Mouse (Mus musculus): ENCODE data around the gene 2410004P03Rik.
"Not testable (repeated sequence)": the region's sequence is repeated elsewhere in the genome, so short reads cannot be mapped to it uniquely, and the experiment has no call there.

Gene 2410004P03Rik

DNA sequence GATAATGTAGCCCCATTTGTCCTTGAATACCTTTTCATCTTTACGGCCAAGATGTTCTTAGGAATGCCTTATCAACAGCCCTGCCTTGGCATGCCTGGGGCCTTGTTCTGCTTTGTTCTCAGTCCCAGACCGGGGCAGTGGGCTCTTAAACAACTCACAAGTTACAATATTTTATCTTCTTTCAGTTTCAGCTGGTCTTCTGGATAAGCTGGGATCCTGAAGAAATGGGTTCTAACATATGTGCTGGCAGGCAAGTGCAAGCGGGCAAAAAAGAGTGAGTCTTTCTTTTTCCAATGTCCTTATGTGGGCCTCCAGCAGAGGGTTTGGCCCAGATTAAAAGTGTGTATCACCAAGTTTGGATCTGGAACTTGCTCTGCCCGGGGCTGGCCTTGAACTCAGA is 9.6 kb upstream of the 2410004P03Rik start:
- in situ Hi-C loops (cut with MboI, MseI), result not testable (repeated sequence)

DNA sequence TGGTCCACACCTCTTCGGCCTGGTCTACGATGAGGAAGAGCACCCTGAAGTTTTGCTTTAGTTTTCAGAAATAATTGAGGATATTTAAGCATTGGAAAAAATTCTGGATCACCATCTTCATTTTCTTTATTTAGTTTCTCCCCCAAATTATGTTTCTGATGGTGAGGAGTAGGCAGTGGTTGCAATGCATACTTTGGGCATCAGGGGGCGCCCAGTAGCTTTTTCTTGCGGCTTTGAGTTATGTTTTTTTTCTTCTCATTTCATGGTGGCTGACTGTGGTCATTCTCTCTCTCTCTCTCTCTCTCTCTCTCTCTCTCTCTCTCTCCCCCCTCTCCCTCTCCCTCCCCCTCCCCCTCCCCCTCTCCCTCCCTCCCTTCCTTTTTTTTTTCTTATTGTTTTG is 6.9 kb upstream of the 2410004P03Rik start:
- in situ Hi-C loops (cut with MboI, MseI), result loop anchor here (5.0 kb wide), 1 partner anchor 239 kb away; no protein-coding TSS in a partner anchor

DNA sequence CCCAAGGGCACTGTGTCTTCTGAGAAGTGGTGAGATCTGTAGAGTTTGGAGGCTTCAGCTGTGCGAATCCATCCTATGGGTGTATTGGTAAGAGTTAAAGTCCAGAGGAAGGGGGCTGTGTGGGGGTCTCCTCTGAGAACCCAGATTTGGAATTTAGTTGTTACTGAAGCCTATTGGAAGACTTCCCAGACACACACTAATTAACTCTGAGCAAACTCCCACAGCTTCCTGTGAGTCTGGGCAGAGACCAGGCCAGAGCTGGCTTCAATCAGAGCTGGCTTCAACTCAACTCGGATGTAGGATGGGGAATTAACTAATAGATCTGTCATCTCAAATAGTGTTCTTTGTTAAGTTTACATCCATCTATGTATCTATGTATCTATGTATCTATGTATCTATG is 4.2 kb upstream of the 2410004P03Rik start:
- in situ Hi-C loops (cut with MboI, MseI), result loop anchor here (5.0 kb wide), 1 partner anchor 242 kb away; no protein-coding TSS in a partner anchor

DNA sequence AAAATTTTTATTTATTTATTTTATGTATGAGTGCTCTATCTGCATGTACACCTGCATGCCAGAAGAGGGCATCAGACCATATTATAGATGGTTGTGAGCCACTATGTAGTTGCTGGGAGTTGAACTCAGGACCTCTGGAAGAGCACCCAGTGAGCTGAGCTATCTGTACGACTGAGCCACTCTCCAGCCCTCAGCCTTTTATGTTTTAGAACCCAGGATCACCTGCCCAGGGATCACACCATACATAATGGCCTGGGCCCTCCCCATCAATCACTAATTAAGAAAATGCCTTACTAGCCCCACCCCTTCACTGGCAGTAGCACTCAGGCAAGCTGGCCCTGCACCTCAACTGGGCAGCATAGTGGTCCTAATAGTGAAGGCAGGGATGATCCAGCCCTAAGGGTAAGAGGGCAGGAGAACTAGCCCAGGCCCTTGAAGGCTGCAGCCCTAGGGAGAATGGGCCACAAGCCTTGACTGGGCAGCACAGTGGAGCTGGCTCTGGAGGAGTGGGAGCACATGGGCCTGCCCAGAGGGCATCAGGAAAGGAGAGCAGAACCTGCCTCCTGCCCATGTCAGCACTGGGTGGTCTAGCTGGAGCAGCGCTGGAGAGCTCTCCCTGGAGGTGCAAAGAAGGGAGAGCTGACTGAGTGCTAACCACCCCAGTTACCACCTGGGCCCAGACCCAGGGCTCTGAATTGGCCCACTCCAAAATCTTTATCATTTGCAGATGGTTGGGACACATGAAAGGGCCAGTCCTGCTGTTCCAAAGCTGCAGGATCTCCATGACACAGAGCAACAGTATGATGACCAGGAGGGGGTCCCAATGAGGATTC is 756 bp upstream of the 2410004P03Rik start:
- in situ Hi-C loops (cut with MboI, MseI), result loop anchor here (5.0 kb wide), 1 partner anchor 205 kb away; no protein-coding TSS in a partner anchor

DNA sequence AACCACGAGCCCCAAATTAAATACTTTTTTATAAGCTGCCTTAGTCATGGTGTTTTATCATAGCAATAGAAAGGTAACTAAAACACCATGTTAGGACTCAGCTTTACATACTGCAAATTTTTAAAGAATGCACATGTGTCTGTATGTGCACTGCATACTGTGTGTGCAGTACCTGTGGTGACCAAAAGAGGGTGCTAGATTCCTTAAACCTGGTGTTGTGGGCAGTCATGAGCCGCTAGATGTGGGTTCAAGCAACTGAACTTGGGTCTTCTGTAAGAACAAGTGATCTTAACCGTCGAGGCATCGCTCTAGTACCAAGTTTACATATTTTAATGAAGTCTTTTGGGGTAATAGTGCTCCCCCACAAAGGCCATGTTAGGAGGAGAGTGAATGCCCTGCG is 2.1 kb downstream of the 2410004P03Rik start:
- in situ Hi-C loops (cut with MboI, MseI), result loop anchor here (10.0 kb wide), 1 partner anchor 685 kb away; the partner anchor contains the start of gene Hpcal1

DNA sequence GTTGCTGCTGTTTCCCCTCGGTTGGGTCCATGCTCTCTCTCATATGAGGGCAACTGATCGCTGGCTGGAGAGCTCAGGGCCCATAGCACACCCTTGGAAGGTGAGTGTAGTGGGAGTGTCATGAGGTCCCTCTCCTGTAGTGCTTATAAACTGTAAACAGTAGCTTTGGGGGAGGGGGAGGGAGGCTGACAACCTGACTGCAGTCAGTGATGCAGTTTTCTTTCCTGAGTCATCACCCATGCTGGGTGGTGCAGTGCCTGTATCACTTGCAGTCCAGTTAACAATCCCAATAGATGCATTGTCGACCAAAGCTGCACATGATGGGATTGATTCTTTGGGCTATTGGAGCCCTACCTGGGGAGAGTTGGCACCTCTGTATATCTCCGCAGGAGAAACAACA is 10.3 kb downstream of the 2410004P03Rik start:
- in situ Hi-C loops (cut with MboI, MseI), result loop anchor here (10.0 kb wide), 1 partner anchor 694 kb away; the partner anchor contains the start of gene Hpcal1

DNA sequence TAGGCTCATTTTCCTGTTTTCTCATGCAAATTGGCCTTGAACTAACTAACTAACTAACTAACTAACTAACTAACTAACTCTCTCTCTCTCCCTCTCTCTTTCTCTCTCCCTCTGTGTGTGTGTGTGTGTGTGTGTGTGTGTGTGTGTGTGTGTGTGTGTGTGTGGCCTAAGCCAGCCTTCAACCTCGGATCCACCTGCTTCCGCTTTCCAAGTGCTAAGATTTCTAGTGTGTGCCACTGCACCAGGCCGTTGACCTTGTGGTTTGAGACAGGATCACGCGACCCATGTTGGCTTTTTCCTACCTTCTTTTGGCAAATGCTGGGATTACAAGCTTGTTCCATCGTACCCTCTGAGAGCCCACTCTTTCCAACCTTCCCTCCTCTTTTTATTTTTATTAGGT is 10.9 kb downstream of the 2410004P03Rik start:
- in situ Hi-C loops (cut with MboI, MseI), result loop anchor here (10.0 kb wide), 1 partner anchor 694 kb away; the partner anchor contains the start of gene Hpcal1

DNA sequence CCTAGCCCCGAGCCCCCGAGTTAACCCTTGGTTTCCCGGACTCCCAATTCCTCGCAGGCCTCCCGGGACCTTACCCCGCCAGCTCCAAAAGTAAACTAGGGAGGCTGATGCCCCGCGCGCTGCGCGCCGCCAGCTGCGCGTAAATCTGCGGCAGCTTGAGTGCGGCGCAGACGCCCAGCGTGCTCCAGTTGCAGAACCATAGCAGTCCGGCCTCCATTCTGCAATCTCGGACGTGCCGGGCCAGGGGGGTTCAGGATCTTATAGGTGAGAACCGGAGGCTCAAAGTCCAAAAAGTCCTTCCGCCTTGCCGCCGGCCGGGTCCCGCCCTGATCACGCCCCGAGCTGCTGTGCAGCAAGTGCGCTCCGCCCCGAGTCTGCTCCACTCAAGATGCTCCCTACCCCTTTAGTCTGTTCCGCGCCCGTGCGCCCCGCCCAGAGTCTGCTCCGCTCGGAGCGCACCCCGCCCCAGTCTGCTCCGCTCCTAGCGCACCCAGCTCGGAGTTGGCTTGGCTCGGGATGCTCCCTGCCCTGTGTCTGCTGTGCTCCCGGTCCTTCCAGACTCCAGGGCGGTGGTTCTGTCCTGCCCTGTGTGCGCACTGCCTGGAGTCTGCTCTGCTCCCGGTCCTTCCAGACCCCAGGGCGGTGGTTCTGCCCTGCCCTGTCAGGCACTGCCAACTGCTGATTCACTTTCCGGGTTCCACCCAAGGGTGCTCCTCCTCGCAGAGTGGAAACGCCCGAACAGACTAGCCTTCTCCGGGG is 11.6 kb downstream of the 2410004P03Rik start, which contains the start of gene Pqlc3:
Gene Pqlc3, minus strand, starts transcription at position 670 of the 759 bp plus-strand sequence.
- in situ Hi-C loops (cut with MboI, MseI), result loop anchor here (10.0 kb wide), 1 partner anchor 695 kb away; the partner anchor contains the start of gene Hpcal1

DNA sequence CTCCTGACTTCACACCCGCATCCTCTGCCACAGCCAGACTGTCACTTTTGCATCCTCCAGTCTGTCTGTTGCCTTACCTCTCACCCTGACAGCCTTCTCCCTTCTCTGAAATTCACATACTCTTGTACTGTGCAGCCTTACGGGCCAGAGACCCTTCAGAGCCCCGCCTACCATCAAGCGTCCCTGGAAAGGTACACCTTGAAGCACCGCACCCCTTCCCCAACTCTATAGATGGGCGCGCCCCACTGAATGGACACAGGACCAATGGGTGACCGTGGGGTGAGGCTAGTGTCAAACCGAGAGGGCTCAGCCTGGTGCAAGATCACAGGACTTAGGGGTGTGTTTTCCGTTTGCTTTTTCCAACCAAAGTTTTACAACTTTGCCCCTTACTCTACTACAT is 12.4 kb downstream of the 2410004P03Rik start:
- in situ Hi-C loops (cut with MboI, MseI), result no loop called here

DNA sequence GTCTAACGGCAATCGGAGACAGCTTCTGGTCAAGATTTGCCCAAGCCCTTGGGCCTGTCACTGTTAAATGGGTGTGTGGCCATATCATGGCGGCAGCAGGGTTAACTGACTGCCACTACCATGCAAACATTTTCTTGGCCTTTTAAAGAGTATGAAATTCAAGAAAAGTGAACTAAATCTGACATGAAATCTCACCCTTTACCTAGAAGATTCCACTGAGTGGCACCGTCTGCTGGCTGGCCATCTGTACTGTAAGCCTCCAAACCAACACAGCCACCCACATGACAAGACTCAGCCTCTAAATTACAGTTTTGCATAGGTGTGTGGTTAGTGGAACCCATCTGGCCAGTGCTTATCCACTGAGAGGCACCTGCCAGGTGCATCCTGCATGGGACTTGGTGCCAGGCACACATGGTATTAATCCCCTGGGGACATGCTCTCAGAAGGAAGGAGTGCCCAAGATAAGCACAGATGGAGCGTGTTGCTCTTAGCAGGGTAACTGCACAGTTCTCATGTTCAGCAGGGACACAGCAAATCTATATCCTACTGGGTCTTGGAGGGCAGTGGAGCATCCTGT is 14.6 kb downstream of the 2410004P03Rik start:
- in situ Hi-C loops (cut with MboI, MseI), result no loop called here

DNA sequence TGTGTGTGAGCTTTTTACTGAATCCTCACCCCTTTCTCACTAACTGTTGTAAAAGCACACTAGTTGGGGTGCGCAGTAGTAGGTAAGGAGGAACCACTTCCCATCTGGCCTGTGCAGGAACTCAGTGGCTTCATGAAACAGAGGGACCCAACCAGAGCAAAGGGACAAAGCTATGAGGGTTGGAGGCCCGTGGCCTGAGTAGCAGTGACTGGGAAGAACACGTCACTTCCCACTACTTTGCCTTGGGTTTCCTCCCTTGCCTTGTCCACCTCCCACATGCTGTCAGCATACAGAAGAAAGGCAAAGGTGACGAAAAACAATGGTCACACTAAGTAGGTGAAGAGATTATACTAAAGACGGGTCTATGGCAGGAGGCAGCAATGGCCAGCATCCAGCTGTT is 15.2 kb downstream of the 2410004P03Rik start:
- in situ Hi-C loops (cut with MboI, MseI), result no loop called here

DNA sequence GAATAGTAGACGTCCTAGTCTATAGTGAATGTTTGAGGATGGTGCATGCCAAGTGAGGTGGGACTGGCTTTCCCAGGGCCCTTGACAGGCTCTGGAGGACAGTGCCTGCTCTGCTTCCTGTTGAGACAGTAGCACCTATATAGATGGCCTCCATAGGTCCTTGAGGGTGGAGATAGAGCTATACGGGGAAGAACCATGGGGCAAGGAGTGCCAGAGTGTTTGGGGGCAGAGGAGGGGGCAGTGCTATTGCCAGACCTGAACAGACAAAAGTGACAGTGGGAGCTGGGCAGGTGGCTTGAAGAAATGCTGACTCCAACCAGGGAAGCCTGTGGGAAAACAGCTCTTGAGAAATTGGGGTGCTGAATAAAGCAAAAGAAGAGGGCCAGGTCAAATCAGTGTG is 17.2 kb downstream of the 2410004P03Rik start:
- in situ Hi-C loops (cut with MboI, MseI), result no loop called here

DNA sequence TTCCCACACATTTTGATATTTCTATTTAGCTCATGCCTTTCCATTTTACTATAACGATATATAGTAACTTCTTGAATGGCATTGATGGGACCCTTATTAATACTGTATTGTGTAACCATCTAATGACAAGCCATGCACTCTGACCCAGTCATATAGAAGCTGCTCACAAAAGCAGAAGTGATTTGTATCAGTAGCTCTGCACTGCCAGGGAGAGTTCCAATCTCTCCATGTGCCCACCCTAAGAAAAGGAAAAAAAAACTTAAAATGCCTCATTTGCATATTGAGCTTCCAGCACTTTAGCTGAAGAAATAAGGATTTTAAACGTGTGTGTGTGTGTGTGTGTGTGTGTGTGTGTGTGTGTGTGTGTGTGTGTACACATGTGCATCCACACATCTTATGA is 19.2 kb downstream of the 2410004P03Rik start:
- in situ Hi-C loops (cut with MboI, MseI), result no loop called here

DNA sequence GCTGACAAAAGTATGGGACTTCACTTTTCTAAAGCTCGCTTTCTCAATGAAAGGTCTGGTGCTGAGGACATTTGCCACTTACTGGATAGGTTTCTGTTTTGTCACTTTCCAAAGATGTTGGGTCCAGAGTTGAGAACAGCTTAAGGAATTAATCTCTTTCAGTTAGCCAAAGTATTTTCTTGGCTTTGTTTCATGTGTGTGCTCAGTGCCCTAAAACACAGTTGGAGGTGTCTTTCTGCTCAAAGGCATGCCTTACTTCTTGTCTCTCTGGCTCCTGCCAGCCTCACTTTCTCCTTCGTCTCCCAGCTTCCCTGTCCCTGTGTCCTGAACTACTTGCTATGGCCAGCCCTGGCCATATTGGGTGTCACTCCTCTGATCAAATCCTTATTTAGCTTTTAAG is 20.2 kb downstream of the 2410004P03Rik start:
- in situ Hi-C loops (cut with MboI, MseI), result no loop called here

DNA sequence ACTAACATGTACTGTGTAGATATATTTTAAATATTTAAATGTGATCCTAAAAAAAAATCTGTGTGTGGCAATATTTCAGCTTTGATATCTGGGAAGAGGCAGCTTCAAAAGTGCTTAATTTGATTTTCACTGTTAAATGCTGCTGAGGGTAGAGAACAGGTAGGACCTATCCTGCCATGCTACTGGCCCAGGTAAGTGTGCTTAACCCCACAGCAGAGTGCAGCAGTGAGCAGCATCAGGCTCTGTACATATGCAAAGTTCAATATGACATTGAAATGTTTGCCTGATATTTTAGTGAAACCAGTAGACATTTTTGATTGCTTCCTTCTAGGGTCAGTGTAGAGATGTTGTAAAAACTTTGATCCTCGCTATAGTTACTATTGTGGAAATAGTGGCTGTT is 25.7 kb downstream of the 2410004P03Rik start:
- in situ Hi-C loops (cut with MboI, MseI), result no loop called here

DNA sequence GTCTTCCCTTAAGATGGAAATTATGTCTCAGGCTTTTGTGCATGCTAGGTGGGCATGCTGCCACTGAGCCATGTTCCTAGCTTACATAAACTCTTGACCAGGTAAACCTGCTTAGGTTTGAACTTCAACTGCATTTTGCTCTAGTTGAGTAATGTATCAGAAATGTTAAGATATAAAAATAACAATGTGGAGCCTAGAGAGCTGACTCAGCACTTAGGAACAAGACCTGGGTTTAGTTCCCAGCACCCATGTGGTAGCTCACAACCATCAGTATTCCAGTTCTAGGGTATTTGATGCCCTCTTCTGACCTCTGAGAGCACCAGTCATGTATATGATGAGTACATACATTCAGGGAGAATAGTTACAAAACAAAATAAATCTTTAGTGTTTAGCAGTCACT is 34.4 kb downstream of the 2410004P03Rik start:
- in situ Hi-C loops (cut with MboI, MseI), result no loop called here

DNA sequence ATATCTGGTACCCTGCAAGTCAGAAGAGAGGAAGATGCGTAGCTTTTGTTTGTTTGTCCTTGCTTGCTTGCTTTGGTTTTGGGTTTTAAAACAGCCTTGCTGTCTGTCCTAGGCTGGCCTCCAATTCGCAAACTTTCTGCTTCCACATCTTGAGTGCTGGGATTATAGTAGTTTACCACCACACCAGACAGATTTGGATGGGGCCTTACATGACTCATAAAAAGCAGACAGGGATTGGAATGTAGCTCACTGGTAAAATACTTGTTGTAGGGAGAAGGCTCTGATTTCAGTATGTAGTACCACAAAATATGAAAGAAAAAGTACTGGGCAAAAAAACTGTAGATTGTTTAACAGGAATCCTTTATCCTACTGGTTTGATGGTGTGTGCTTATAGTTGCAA is 44.7 kb downstream of the 2410004P03Rik start:
- in situ Hi-C loops (cut with MboI, MseI), result no loop called here

DNA sequence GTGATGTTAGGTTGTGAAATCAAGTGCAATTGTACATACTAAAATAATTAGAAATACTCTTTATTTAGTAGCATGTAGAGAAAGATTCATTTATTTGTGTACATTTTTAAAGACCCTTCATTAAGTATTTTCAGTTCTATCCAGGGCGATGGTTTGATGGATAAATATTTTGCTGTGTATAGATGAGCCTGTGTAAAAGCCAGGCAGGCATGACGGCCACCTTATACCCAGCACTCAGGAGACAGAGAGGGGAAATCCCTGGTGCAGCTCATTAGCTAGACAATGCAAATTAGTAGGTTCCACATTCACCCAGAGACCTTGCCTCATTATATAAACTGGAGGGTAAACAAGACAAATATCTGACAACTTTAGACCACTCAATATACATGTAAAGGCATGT is 48.2 kb downstream of the 2410004P03Rik start:
- in situ Hi-C loops (cut with MboI, MseI), result no loop called here

DNA sequence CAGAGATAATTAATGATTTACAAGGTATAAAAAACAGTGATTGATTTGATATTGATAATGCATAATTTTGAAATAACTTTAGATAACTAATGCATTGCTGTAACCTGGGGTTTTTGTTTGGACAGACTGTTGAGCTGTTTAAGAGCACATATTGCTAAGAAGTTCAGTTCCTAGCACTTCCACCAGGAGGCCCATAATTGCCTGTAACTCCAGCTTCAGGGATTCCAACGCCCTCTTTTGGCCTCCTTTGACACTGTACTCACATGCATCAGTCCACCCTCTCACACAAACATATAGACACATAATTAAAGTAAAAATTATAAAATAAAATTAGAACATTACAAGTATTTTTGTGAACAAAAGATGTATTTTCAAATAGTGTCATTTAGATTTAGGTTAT is 52.7 kb downstream of the 2410004P03Rik start:
- in situ Hi-C loops (cut with MboI, MseI), result no loop called here
